Mouse (Mus musculus): ENCODE data around the gene Stpg4.

GRCm38 (mm10) chr17:87350471-87351240 lies 76.9 kb downstream of the Stpg4 start:
- TF ChIP-seq GATA1 (IDR thresholded peaks at IDR 0.05; ENCODE audit: low read length) (no peak), TAL1 (IDR thresholded peaks at IDR 0.05; ENCODE audit: low read length) (no peak)
